Mouse (Mus musculus) embryo, embryonic 11.5 days (tissue): ENCODE measurements at regions not wholly inside any gene's neighbourhood (a gene's known extent, or its start where the extent isn't known, plus 50 kb on each side); places are given as distances from the start of the nearest gene placed in this dataset.

ENCODE experiments used
- DNase-seq: peaks from one replicate; pipeline ENCODE4 v3.0.0-alpha.2; 2012; ENCODE audit warnings: low read depth, low spot score

DNA sequence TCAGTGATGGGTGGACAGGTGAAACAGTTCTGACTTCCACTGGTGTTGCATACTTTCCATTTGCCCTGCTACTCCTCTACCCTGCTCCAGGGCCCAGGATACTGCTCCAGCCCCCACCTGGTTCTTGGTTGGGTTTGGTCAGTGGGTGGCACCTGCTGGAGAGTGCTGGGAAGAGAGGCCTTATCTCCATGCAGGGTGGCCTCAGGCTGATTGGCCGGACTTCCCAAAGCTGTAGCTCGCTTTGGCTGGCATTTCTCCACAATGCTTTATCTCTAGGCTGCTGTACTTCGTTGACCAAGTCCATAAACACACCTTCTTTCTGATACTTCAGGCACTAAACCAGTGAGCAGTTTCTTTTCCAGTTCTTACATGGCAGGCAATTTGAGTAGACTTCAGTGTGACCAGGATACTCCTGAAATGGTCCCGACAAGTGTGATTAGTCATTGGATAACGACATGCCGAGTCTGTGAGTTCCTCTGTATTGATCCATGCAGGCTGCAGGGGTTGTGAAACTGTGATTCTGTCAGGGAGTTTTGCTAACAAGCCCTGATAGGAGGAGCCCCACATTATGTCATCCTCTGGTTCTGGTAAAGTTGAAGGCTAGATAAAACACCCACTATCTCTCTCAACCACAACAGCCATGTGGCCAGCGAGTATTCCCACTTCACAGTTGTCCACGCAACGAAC, 50.1 kb upstream of the Nr5a2 start:
- no peak for DNase-seq
